In genomic region chr8:128202158-128202886, GRCm38 (mm10) we compare ENCODE assay signal across 19 mouse cellular contexts.
DNase-seq lines count a peak whose midpoint lies in the region; ATAC-seq and TF ChIP-seq lines count a peak whose summit lies in the region.
"Had no signal": no experiment of that assay in that cellular context is flagged by ENCODE, and none has a peak within 500 bp of the region (broad histone marks: within the 10 kb centered on the region; RNA-seq: fewer than 3 reads in every experiment).

No protein-coding gene starts in this region.

- TF ChIP-seq EP300 in liver, postnatal 0 days (IDR thresholded peaks at IDR 0.05; ENCODE audit: low read depth), result no peak
- no peak for TF ChIP-seq EP300 in CH12.LX (IDR thresholded peaks at IDR 0.05; ENCODE audit: low read length)

- no peak overlapping the region for H3K9ac ChIP-seq in liver, embryonic 15.5 days
- no peak overlapping the region for H3K9ac ChIP-seq in liver, postnatal 0 days (replicated peaks)
- H3K9ac ChIP-seq in CH12.LX (ENCODE audit: insufficient read depth, low read depth), result no peak overlapping the region
- H3K9ac ChIP-seq: forebrain, embryonic 15.5 days; liver, embryonic 13.5 days; midbrain, embryonic 12.5 days had no signal

- 20% methylated on average over 4 of the region's 4 CpGs for WGBS in liver, embryonic 15.5 days (ENCODE audit: insufficient replicate concordance)
- WGBS in liver, postnatal 0 days (ENCODE audit: insufficient replicate concordance), result 35% methylated on average over 4 of the region's 4 CpGs
- WGBS in macrophage (ENCODE audit: missing documents), result 7% methylated on average over 4 of the region's 4 CpGs

- no peak overlapping the region for H3K4me2 ChIP-seq in liver, embryonic 15.5 days
- no peak overlapping the region for H3K4me2 ChIP-seq in liver, postnatal 0 days (ENCODE audit: low read depth, low read length)
- no peak overlapping the region for H3K4me2 ChIP-seq in CH12.LX (ENCODE audit: insufficient read depth, low read depth, poor library complexity, severe bottlenecking)
- H3K4me2 ChIP-seq: forebrain, embryonic 15.5 days; liver, embryonic 13.5 days; midbrain, embryonic 12.5 days had no signal

- no peaks in the 10 kb centered on the region for H3K4me1 ChIP-seq in liver, embryonic 15.5 days (replicated peaks)
- H3K4me1 ChIP-seq in liver, postnatal 0 days (ENCODE audit: insufficient read depth), result no peaks in the 10 kb centered on the region
- peaks cover 8 to 16% of the 10 kb centered on the region in 2 experiments for H3K4me1 ChIP-seq in CH12.LX (ENCODE audit: control insufficient read depth in 1 of 2, insufficient read depth in 2 of 2)
- H3K4me1 ChIP-seq: forebrain, embryonic 15.5 days; heart, embryonic 10.5 days; liver, embryonic 13.5 days; midbrain, embryonic 12.5 days had no signal

- H3K27me3 ChIP-seq in liver, embryonic 15.5 days, result no peaks in the 10 kb centered on the region
- no peaks in the 10 kb centered on the region for H3K27me3 ChIP-seq in liver, postnatal 0 days (ENCODE audit: insufficient read depth, low read length)
- no peaks in the 10 kb centered on the region for H3K27me3 ChIP-seq in CH12.LX (replicated peaks)
- H3K27me3 ChIP-seq: forebrain, embryonic 15.5 days; liver, embryonic 13.5 days; midbrain, embryonic 12.5 days had no signal

- dilution Hi-C loops in CH12.LX (cut with MboI; ENCODE audit: extremely low pct_ligation_motif_present, extremely low pct_unique_long_range_greater_than_20kb, low sequenced_read_pairs), result no loop called here

- DNase-seq in liver, postnatal 0 days, result no peak
- DNase-seq in 3T3-L1 (ENCODE audit: low read depth, low spot score), result peak; percentile 33
- peak; percentile 17 for DNase-seq in CH12.LX (ENCODE audit: extremely low read depth)
- DNase-seq in urinary bladder, postnatal 14 days (ENCODE audit: low spot score), result no peak
- DNase-seq in layer of hippocampus, adult 9-10 months (ENCODE audit: low spot score), result no peak
- DNase-seq: cerebellum, adult 9-10 months; gastrocnemius, postnatal 25 days; heart, postnatal 14 days; kidney, adult 18-20 months; kidney, postnatal 14 days; liver, embryonic 13.5 days; lung, postnatal 14 days had no signal

- no peak overlapping the region for H3K4me3 ChIP-seq in liver, embryonic 15.5 days (replicated peaks)
- H3K4me3 ChIP-seq in liver, postnatal 0 days (ENCODE audit: low read depth, low read length), result no peak overlapping the region
- H3K4me3 ChIP-seq in CH12.LX (replicated peaks in 1 of 3; ENCODE audit: low read depth in 2 of 3, low read length in 2 of 3, poor library complexity in 1 of 3), result no peak overlapping the region
- H3K4me3 ChIP-seq in macrophage (ENCODE audit: inconsistent target), result no peak overlapping the region
- H3K4me3 ChIP-seq: erythroblast, embryonic 14.5 days; forebrain, embryonic 15.5 days; heart, embryonic 10.5 days; liver, embryonic 13.5 days; midbrain, embryonic 12.5 days had no signal

- no peak overlapping the region for H3K27ac ChIP-seq in liver, embryonic 15.5 days (replicated peaks)
- H3K27ac ChIP-seq in liver, postnatal 0 days (ENCODE audit: low read depth), result no peak overlapping the region
- H3K27ac ChIP-seq in CH12.LX (ENCODE audit: insufficient read depth, low read depth), result no peak overlapping the region
- peak overlapping the region; percentile 84 for H3K27ac ChIP-seq in macrophage
- H3K27ac ChIP-seq: forebrain, embryonic 15.5 days; heart, embryonic 10.5 days; hindbrain, postnatal 0 days; liver, embryonic 13.5 days; midbrain, embryonic 12.5 days had no signal

- ATAC-seq in liver, embryonic 15.5 days (ENCODE audit: insufficient read depth), result 0 out of 2 replicates have a peak, but pooled peaks have one; percentile 12
- no peak for ATAC-seq in liver, postnatal 0 days
- ATAC-seq: forebrain, embryonic 15.5 days; hindbrain, postnatal 0 days had no signal

- no peak for TF ChIP-seq CTCF in liver, postnatal 0 days (IDR thresholded peaks at IDR 0.05; ENCODE audit: low read depth)
- TF ChIP-seq CTCF in CH12.LX (conservative IDR thresholded peaks at IDR 0.05 in 1 of 2, IDR thresholded peaks at IDR 0.05 in 1 of 2; ENCODE audit: low read depth in 2 of 2, low read length in 2 of 2), result no peak

- no peak for TF ChIP-seq RAD21 in CH12.LX (IDR thresholded peaks at IDR 0.05; ENCODE audit: low read depth, low read length)

- H3K9me3 ChIP-seq in liver, embryonic 15.5 days (replicated peaks), result no peaks in the 10 kb centered on the region
- peaks cover 2% of the 10 kb centered on the region; the same call in 1 of the 2 replicates for H3K9me3 ChIP-seq in liver, postnatal 0 days (ENCODE audit: low read length)
- peaks cover 3% of the 10 kb centered on the region for H3K9me3 ChIP-seq in CH12.LX (replicated peaks; ENCODE audit: low read length)
- H3K9me3 ChIP-seq: forebrain, embryonic 15.5 days; heart, embryonic 10.5 days; liver, embryonic 13.5 days; midbrain, embryonic 12.5 days had no signal

- H3K36me3 ChIP-seq in liver, embryonic 15.5 days (replicated peaks), result no peaks in the 10 kb centered on the region
- no peaks in the 10 kb centered on the region for H3K36me3 ChIP-seq in liver, postnatal 0 days (replicated peaks; ENCODE audit: insufficient read depth, low read length)
- no peaks in the 10 kb centered on the region for H3K36me3 ChIP-seq in CH12.LX (replicated peaks in 1 of 2; ENCODE audit: control insufficient read depth in 1 of 2, insufficient read depth in 1 of 2, low read length in 1 of 2)
- H3K36me3 ChIP-seq in macrophage (ENCODE audit: inconsistent target), result no peaks in the 10 kb centered on the region
- H3K36me3 ChIP-seq: forebrain, embryonic 15.5 days; heart, embryonic 10.5 days; liver, embryonic 13.5 days; midbrain, embryonic 12.5 days had no signal

- in situ Hi-C loops in CH12.LX (cut with MboI; ENCODE audit: low pct_ligation_motif_present, low pct_unique_long_range_greater_than_20kb, low sequenced_read_pairs), result no loop called here

- H3K79me2 ChIP-seq in CH12.LX (replicated peaks; ENCODE audit: control insufficient read depth, extremely low read depth, insufficient read depth, poor library complexity, severe bottlenecking), result no peaks in the 10 kb centered on the region
- no peaks in the 10 kb centered on the region for H3K79me2 ChIP-seq in macrophage (ENCODE audit: inconsistent target)

- no peak for TF ChIP-seq POLR2A in CH12.LX (IDR thresholded peaks at IDR 0.05; ENCODE audit: low read depth, low read length)

TF ChIP-seq in CH12.LX, 34 proteins besides CTCF, POLR2A, EP300 and RAD21:
- TF ChIP-seq GABPA (IDR thresholded peaks at IDR 0.05; ENCODE audit: insufficient replicate concordance, low read depth, low read length) (no peak), ZKSCAN1 (IDR thresholded peaks at IDR 0.05; ENCODE audit: borderline replicate concordance, low read depth, low read length) (no peak), NELFE (IDR thresholded peaks at IDR 0.05; ENCODE audit: low read depth, low read length) (no peak), JUND (conservative IDR thresholded peaks at IDR 0.05; ENCODE audit: low read depth, low read length) (no peak), PAX5 (IDR thresholded peaks at IDR 0.05; ENCODE audit: low read length) (no peak), TBP (conservative IDR thresholded peaks at IDR 0.05; ENCODE audit: low read depth, low read length) (no peak), SIN3A (IDR thresholded peaks at IDR 0.05; ENCODE audit: low read length) (no peak), TCF12 (IDR thresholded peaks at IDR 0.05; ENCODE audit: low read depth, low read length) (no peak), UBTF (IDR thresholded peaks at IDR 0.05; ENCODE audit: low read depth, low read length) (no peak), E2F4 (IDR thresholded peaks at IDR 0.05; ENCODE audit: insufficient replicate concordance, low read depth, low read length) (no peak), KAT2A (IDR thresholded peaks at IDR 0.05; ENCODE audit: insufficient replicate concordance, low read length) (no peak), HCFC1 (IDR thresholded peaks at IDR 0.05; ENCODE audit: low read depth, low read length) (no peak), BHLHE40 (IDR thresholded peaks at IDR 0.05; ENCODE audit: low read depth, low read length) (no peak), RCOR1 (conservative IDR thresholded peaks at IDR 0.05; ENCODE audit: low read depth, low read length) (no peak), ZMIZ1 (IDR thresholded peaks at IDR 0.05; ENCODE audit: low read depth, low read length) (no peak), ETS1 (conservative IDR thresholded peaks at IDR 0.05; ENCODE audit: low read depth, low read length) (no peak), CHD2 (IDR thresholded peaks at IDR 0.05; ENCODE audit: low read length) (no peak), MAZ (IDR thresholded peaks at IDR 0.05; ENCODE audit: low read depth, low read length) (no peak), CHD1 (IDR thresholded peaks at IDR 0.05; ENCODE audit: low read depth, low read length) (no peak), NRF1 (IDR thresholded peaks at IDR 0.05; ENCODE audit: low read depth, low read length) (no peak)
TF ChIP-seq in CH12.LX: peak in this region for 0.

Comparison
In these comparisons a context has a peak if more than half of its experiments do, and no peak if none do; other contexts are left out.
1. DNase-seq: peak in 3T3-L1 (single experiment) and CH12.LX (single experiment); none in liver, postnatal 0 days (single experiment), urinary bladder, postnatal 14 days (single experiment) and layer of hippocampus, adult 9-10 months (single experiment).